Mouse (Mus musculus): ENCODE measurements at regions not wholly inside any gene's neighbourhood (a gene's known extent, or its start where the extent isn't known, plus 50 kb on each side); places are given as distances from the start of the nearest gene placed in this dataset.
A peak's percentile ranks its signal among the peaks of the same experiment; 100 is the strongest.

GRCm38 (mm10) chr9:49175586-49176286, 74.6 kb upstream of the Gm4894 start:
- no peak for DNase-seq

GRCm38 (mm10) chr9:49178561-49178960, 71.8 kb upstream of the Gm4894 start:
- peak; percentile 77 for DNase-seq

GRCm38 (mm10) chr9:49184786-49185185, 65.5 kb upstream of the Gm4894 start:
- peak; percentile 59 for DNase-seq

- peak; percentile 68 for DNase-seq
Measured at GRCm38 (mm10) chr9:49189426-49189825, 60.9 kb upstream of the Gm4894 start.

- DNase-seq: no peak
Measured at GRCm38 (mm10) chr9:49192776-49193175, 57.6 kb upstream of the Gm4894 start.
